Mouse (Mus musculus) small intestine, adult 2 months (tissue): ENCODE measurements around the gene Fam160b1. TPM values are rescaled to one million over a fixed set of nuclear protein-coding genes. Genes with fewer than 3 reads are reported as not detected.

Source experiments
- H3K27ac ChIP-seq: fragments of 200-500 bp; 2 replicates; pipeline ENCODE4 v1.5.1; 2012; ENCODE audit warnings: low read depth, low read length, control low read depth, inconsistent platforms; ENCODE audit not compliant: insufficient read depth
- H3K27me3 ChIP-seq: fragments of 200-500 bp; 2 replicates; pipeline ENCODE4 v1.6.1; 2012; ENCODE audit warnings: mild to moderate bottlenecking, moderate library complexity, low read length, inconsistent platforms; ENCODE audit not compliant: control insufficient read depth, insufficient read depth
- H3K36me3 ChIP-seq: fragments of 200-500 bp; 2 replicates; pipeline ENCODE4 v1.6.1; 2012; ENCODE audit warnings: mild to moderate bottlenecking, low read length, control low read depth, inconsistent platforms; ENCODE audit not compliant: control insufficient read depth, insufficient read depth
- H3K4me1 ChIP-seq: fragments of 200-500 bp; 2 replicates; pipeline ENCODE4 v1.6.1; 2012; ENCODE audit warnings: low read length, inconsistent platforms, mixed read lengths; ENCODE audit not compliant: control insufficient read depth, insufficient read depth, insufficient read length
- H3K4me3 ChIP-seq: fragments of 200-500 bp; 2 replicates; pipeline ENCODE4 v1.5.1; 2012; ENCODE audit warnings: low read depth, mild to moderate bottlenecking, control low read depth, inconsistent platforms, low read length, moderate library complexity
- CTCF ChIP-seq: fragments of 200-500 bp; IDR thresholded peaks from 2 replicates; pipeline ENCODE4 v1.5.1; 2012; ENCODE audit warnings: low read depth, mild to moderate bottlenecking, control low read depth, inconsistent platforms, low read length, moderate library complexity, mixed read lengths; ENCODE audit not compliant: insufficient replicate concordance, insufficient read length; ENCODE audit errors: extremely low read depth
- POLR2A ChIP-seq: fragments of 200-500 bp; IDR thresholded peaks from 2 replicates; pipeline ENCODE4 v1.6.1; 2012; ENCODE audit warnings: low read depth, mild to moderate bottlenecking, control low read depth, inconsistent platforms, low read length, moderate library complexity
- WGBS: fragments of 180-500 bp; shearing (Covaris S2); methylation state at CpG from one replicate; pipeline ENCODE4 v1.1.7; 2018; 5-methylcytosine and 5-hydroxymethylcytosine counted together
- polyA plus RNA-seq: library from polyadenylated mRNA; depleted of rRNA; stranded (reverse); fragments of >200 nt; gene quantifications from 2 replicates; pipeline ENCODE4 v1.2.3, GENCODE M21; 2012

Gene Fam160b1
- polyA plus RNA-seq, 1 experiment = 11.5 TPM

- H3K4me3 ChIP-seq = no peak overlapping the region
- WGBS = 43% methylated on average over 12 of the region's 12 CpGs
- H3K4me1 ChIP-seq = no peaks in the 10 kb centered on the region
- no peak for TF ChIP-seq POLR2A
- peak; percentile 40; the same call in 1 of the 2 replicates for TF ChIP-seq CTCF
- no peaks in the 10 kb centered on the region for H3K27me3 ChIP-seq
- H3K36me3 ChIP-seq = no peaks in the 10 kb centered on the region
- no peak overlapping the region for H3K27ac ChIP-seq
These were observed 31.7 kb upstream of the Fam160b1 start for GRCm38 (mm10) chr19:57328792-57329191.

GRCm38 (mm10) chr19:57330309-57330708, 30.2 kb upstream of the Fam160b1 start:
- no peaks in the 10 kb centered on the region for H3K36me3 ChIP-seq
- peaks cover 3% of the 10 kb centered on the region; the same call in 1 of the 2 replicates for H3K4me1 ChIP-seq
- no peak overlapping the region for H3K4me3 ChIP-seq
- no peak for TF ChIP-seq CTCF
- no peaks in the 10 kb centered on the region for H3K27me3 ChIP-seq
- no peak overlapping the region for H3K27ac ChIP-seq
- 70% methylated on average over 11 of the region's 11 CpGs for WGBS

- TF ChIP-seq CTCF = no peak
- no peak for TF ChIP-seq POLR2A
- Histone ChIP-seq H3K4me1 (peaks cover 4% of the 10 kb centered on the region; the same call in 1 of the 2 replicates), H3K27me3 (no peaks in the 10 kb centered on the region), H3K36me3 (no peaks in the 10 kb centered on the region), H3K4me3 (no peak overlapping the region), H3K27ac (no peak overlapping the region)
- 84% methylated on average over 6 of the region's 6 CpGs for WGBS
These were observed 29.2 kb upstream of the Fam160b1 start for GRCm38 (mm10) chr19:57331237-57331636.

GRCm38 (mm10) chr19:57333356-57333755, 27.1 kb upstream of the Fam160b1 start:
- TF ChIP-seq POLR2A (no peak), CTCF (no peak)
- WGBS = 93% methylated on average over 4 of the region's 4 CpGs

GRCm38 (mm10) chr19:57335135-57335534, 25.3 kb upstream of the Fam160b1 start:
- WGBS = 47% methylated on average over 8 of the region's 8 CpGs
- TF ChIP-seq CTCF (no peak), POLR2A (no peak)

More at GRCm38 (mm10) chr19:57333356-57333755, 27.1 kb upstream of the Fam160b1 start:
- Histone ChIP-seq H3K4me3 (no peak overlapping the region), H3K27ac (no peak overlapping the region), H3K36me3 (no peaks in the 10 kb centered on the region), H3K4me1 (peaks cover 4% of the 10 kb centered on the region), H3K27me3 (no peaks in the 10 kb centered on the region)

GRCm38 (mm10) chr19:57339281-57339864, 21.1 kb upstream of the Fam160b1 start:
- WGBS = 60% methylated on average over 13 of the region's 13 CpGs
- H3K4me3 ChIP-seq = no peak overlapping the region

More at GRCm38 (mm10) chr19:57335135-57335534, 25.3 kb upstream of the Fam160b1 start:
- Histone ChIP-seq H3K4me1 (peaks cover 7% of the 10 kb centered on the region), H3K36me3 (no peaks in the 10 kb centered on the region), H3K4me3 (no peak overlapping the region), H3K27me3 (no peaks in the 10 kb centered on the region), H3K27ac (no peak overlapping the region)

GRCm38 (mm10) chr19:57340900-57341742, 19.4 kb upstream of the Fam160b1 start:
- Histone ChIP-seq H3K36me3 (no peaks in the 10 kb centered on the region), H3K4me3 (no peak overlapping the region), H3K4me1 (peaks cover 4% of the 10 kb centered on the region; the same call in 1 of the 2 replicates), H3K27me3 (no peaks in the 10 kb centered on the region), H3K27ac (no peak overlapping the region)
- TF ChIP-seq CTCF (no peak), POLR2A (no peak)
- 79% methylated on average over 8 of the region's 8 CpGs for WGBS

More at GRCm38 (mm10) chr19:57339281-57339864, 21.1 kb upstream of the Fam160b1 start:
- peaks cover 7% of the 10 kb centered on the region for H3K4me1 ChIP-seq
- no peak overlapping the region for H3K27ac ChIP-seq
- no peaks in the 10 kb centered on the region for H3K27me3 ChIP-seq
- H3K36me3 ChIP-seq = no peaks in the 10 kb centered on the region
- TF ChIP-seq POLR2A (no peak), CTCF (no peak)
